Mouse (Mus musculus) thymus, adult 2 months (tissue): Measurements from ENCODE around the gene Col18a1.

Experiments used
- CTCF ChIP-seq: fragments of 200-500 bp; IDR thresholded peaks from 2 replicates; pipeline ENCODE4 v1.5.1; 2012; ENCODE audit warnings: mild to moderate bottlenecking, control low read depth, low read length, moderate library complexity, borderline replicate concordance; ENCODE audit not compliant: control insufficient read depth, poor library complexity, insufficient read depth; ENCODE audit errors: extremely low read depth
- POLR2A ChIP-seq: fragments of 200-500 bp; IDR thresholded peaks from 2 replicates; pipeline ENCODE4 v1.6.1; 2012; ENCODE audit warnings: mild to moderate bottlenecking, low read length, control low read depth, moderate library complexity; ENCODE audit not compliant: control insufficient read depth, poor library complexity, insufficient read depth; ENCODE audit errors: extremely low read depth

- TF ChIP-seq CTCF, result no peak
- no peak for TF ChIP-seq POLR2A
Measured at GRCm38 (mm10) chr10:77103689-77104088, 62.7 kb downstream of the Col18a1 start.
